ENCODE assay signal across 8 mouse cellular contexts in the genomic region with DNA sequence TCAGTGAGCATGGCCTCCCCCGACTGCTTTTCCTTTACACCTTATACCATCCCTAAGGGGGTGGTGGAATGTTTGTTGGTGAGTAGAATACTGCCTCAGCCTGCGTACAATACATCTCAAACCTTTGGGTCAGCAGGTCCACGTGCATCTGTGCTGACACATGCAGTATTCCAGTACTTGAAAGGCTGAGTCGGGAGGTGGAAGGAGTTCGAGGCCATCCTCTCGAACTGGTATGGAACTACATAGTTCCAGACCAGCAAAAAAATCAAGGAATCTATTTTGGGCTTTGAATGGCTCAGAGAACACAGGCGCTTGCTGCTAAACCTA. TPM values are rescaled to one million over a fixed set of nuclear protein-coding genes. Genes with fewer than 3 reads are reported as not detected.
DNase-seq lines count a peak whose midpoint lies in the region; ATAC-seq and TF ChIP-seq lines count a peak whose summit lies in the region.

No protein-coding gene starts in this region.

- peak overlapping the region; percentile 87 for H3K9ac ChIP-seq in heart, embryonic 13.5 days
- peak overlapping the region; percentile 61 for H3K9ac ChIP-seq in hindbrain, embryonic 12.5 days
- H3K9ac ChIP-seq in midbrain, embryonic 11.5 days (ENCODE audit: low read length): peak overlapping the region; percentile 79

- 3% methylated on average over 7 of the region's 7 CpGs for WGBS in heart, embryonic 13.5 days
- 6% methylated on average over 7 of the region's 7 CpGs for WGBS in hindbrain, embryonic 12.5 days
- WGBS in midbrain, embryonic 11.5 days: 6% methylated on average over 7 of the region's 7 CpGs

- H3K27ac ChIP-seq in heart, embryonic 13.5 days (replicated peaks): peak overlapping the region; percentile 88
- H3K27ac ChIP-seq in hindbrain, embryonic 12.5 days: peak overlapping the region; percentile 85
- H3K27ac ChIP-seq in midbrain, embryonic 11.5 days (ENCODE audit: low read depth, low read length): peak overlapping the region; percentile 75

- ATAC-seq in heart, embryonic 13.5 days (ENCODE audit: extremely low read depth, insufficient number of reproducible peaks, low FRiP score, low TSS enrichment): no peak
- 0 out of 2 replicates have a peak, but pooled peaks have one; percentile 1 for ATAC-seq in G1E (ENCODE audit: extremely low read depth, insufficient number of reproducible peaks, low FRiP score, poor library complexity, severe bottlenecking)
- no peak; the same call in 1 of the 2 replicates for ATAC-seq in hindbrain, embryonic 12.5 days (ENCODE audit: low FRiP score)
- peak; percentile 33 for ATAC-seq in midbrain, embryonic 11.5 days (ENCODE audit: low FRiP score)
- no peak; the same call in 1 of the 2 replicates for ATAC-seq in erythroid progenitor cell, adult 5-6 weeks (replicated peaks; ENCODE audit: low FRiP score, poor library complexity, severe bottlenecking)

- H3K4me3 ChIP-seq in heart, embryonic 13.5 days: peak overlapping the region; percentile 73
- peak overlapping the region; percentile 81 for H3K4me3 ChIP-seq in G1E (ENCODE audit: low read depth, low read length)
- H3K4me3 ChIP-seq in hindbrain, embryonic 12.5 days: peak overlapping the region; percentile 56
- H3K4me3 ChIP-seq in midbrain, embryonic 11.5 days (ENCODE audit: low read depth, low read length): peak overlapping the region; percentile 67

- no peaks in the 10 kb centered on the region for H3K27me3 ChIP-seq in heart, embryonic 13.5 days (replicated peaks)
- H3K27me3 ChIP-seq in G1E (ENCODE audit: insufficient read depth, low read length): no peaks in the 10 kb centered on the region
- no peaks in the 10 kb centered on the region for H3K27me3 ChIP-seq in hindbrain, embryonic 12.5 days
- H3K27me3 ChIP-seq in midbrain, embryonic 11.5 days (ENCODE audit: control insufficient read depth, insufficient read depth, low read length): no peaks in the 10 kb centered on the region

- H3K36me3 ChIP-seq in heart, embryonic 13.5 days: peaks cover 36% of the 10 kb centered on the region
- peaks cover 36% of the 10 kb centered on the region for H3K36me3 ChIP-seq in G1E (replicated peaks)
- peaks cover 25% of the 10 kb centered on the region for H3K36me3 ChIP-seq in hindbrain, embryonic 12.5 days
- peaks cover 3% of the 10 kb centered on the region; the same call in 1 of the 2 replicates for H3K36me3 ChIP-seq in midbrain, embryonic 11.5 days (ENCODE audit: control insufficient read depth, insufficient read depth, low read length)

- H3K4me2 ChIP-seq in heart, embryonic 13.5 days: peak overlapping the region; percentile 75
- peak overlapping the region; percentile 76 for H3K4me2 ChIP-seq in hindbrain, embryonic 12.5 days (replicated peaks)
- H3K4me2 ChIP-seq in midbrain, embryonic 11.5 days: peak overlapping the region; percentile 70

- no peaks in the 10 kb centered on the region for H3K9me3 ChIP-seq in heart, embryonic 13.5 days
- peaks cover 6% of the 10 kb centered on the region for H3K9me3 ChIP-seq in G1E (replicated peaks)
- no peaks in the 10 kb centered on the region for H3K9me3 ChIP-seq in hindbrain, embryonic 12.5 days (replicated peaks)
- no peaks in the 10 kb centered on the region for H3K9me3 ChIP-seq in midbrain, embryonic 11.5 days (ENCODE audit: control insufficient read depth, low read length)

- no peak for DNase-seq in heart, adult 8-10 months (ENCODE audit: low spot score)
- DNase-seq in G1E (ENCODE audit: low spot score): no peak
- DNase-seq in midbrain, embryonic 11.5 days (ENCODE audit: low spot score, missing footprints): no peak
- DNase-seq in Muller cell, postnatal 12 days (ENCODE audit: inconsistent ontology term): no peak
- no peak for DNase-seq in adrenal gland, adult (ENCODE audit: inconsistent age in 2 of 2, low spot score in 1 of 2)

- no peak for TF ChIP-seq CTCF in G1E (IDR thresholded peaks at IDR 0.05; ENCODE audit: low read depth, low read length)

- H3K4me1 ChIP-seq in heart, embryonic 13.5 days: peaks cover 15% of the 10 kb centered on the region
- H3K4me1 ChIP-seq in G1E (ENCODE audit: insufficient read depth, low read depth, low read length): peaks cover 48% of the 10 kb centered on the region
- peaks cover 13% of the 10 kb centered on the region for H3K4me1 ChIP-seq in hindbrain, embryonic 12.5 days
- H3K4me1 ChIP-seq in midbrain, embryonic 11.5 days (ENCODE audit: control insufficient read depth, insufficient read depth, low read length): peaks cover 9% of the 10 kb centered on the region

RNA-seq across cellular contexts. Expression of a gene that starts 0.6 kb away (rescaled TPM):
- polyA plus RNA-seq in heart, embryonic 13.5 days (2015; fragmentation: Nextera tagmentation; extraction: Ambion mirVana): 88.9 and 103 TPM in 2 replicates
- total RNA-seq in heart, adult 8-10 months (2022): 10 to 100 TPM; 46.5 to 51.3 (median 48.9) TPM
- 2.4 TPM in 1 of 2 replicates, not detected in the other for total RNA-seq in G1E (2014; fragmentation: Nextera tagmentation)
- 8.0 and 10.5 TPM in 2 replicates for total RNA-seq in G1E (2017)
- polyA plus RNA-seq in G1E (2012): 6.2 and 6.3 TPM in 2 replicates
- 80.4 and 81.9 TPM in 2 replicates for polyA plus RNA-seq in hindbrain, embryonic 12.5 days (2016; fragmentation: Nextera tagmentation; extraction: Ambion mirVana)
- polyA plus RNA-seq in midbrain, embryonic 11.5 days (2014; fragmentation: Nextera tagmentation; extraction: Ambion mirVana): 64.5 and 68.0 TPM in 2 replicates
- total RNA-seq in erythroid progenitor cell, adult 5-6 weeks (2015; ENCODE audit: low replicate concordance): 6.7 TPM in 1 of 2 replicates, not detected in the other
- total RNA-seq in erythroid progenitor cell, adult 5-6 weeks (2017; ENCODE audit: low replicate concordance): 1.8 and 2.0 TPM in 2 replicates

RNA-seq across cellular contexts. Expression of a gene that starts 15.3 kb away (rescaled TPM):
- 2.1 and 2.6 TPM in 2 replicates for polyA plus RNA-seq in heart, embryonic 13.5 days (2015; fragmentation: Nextera tagmentation; extraction: Ambion mirVana)
- total RNA-seq in heart, adult 8-10 months (2022): 1 to 10 TPM in 1 of 4 experiments, under 1 TPM in 3; 0.37 to 2.2 (median 0.63) TPM
- total RNA-seq in G1E (2014; fragmentation: Nextera tagmentation) (1.1 and 2.9 TPM in 2 replicates), G1E (2017) (4.9 and 5.5 TPM in 2 replicates)
- 2.4 and 2.6 TPM in 2 replicates for polyA plus RNA-seq in G1E (2012)
- 3.7 and 6.0 TPM in 2 replicates for polyA plus RNA-seq in hindbrain, embryonic 12.5 days (2016; fragmentation: Nextera tagmentation; extraction: Ambion mirVana)
- 2.9 and 3.2 TPM in 2 replicates for polyA plus RNA-seq in midbrain, embryonic 11.5 days (2014; fragmentation: Nextera tagmentation; extraction: Ambion mirVana)
- 35.0 and 42.3 TPM in 2 replicates for total RNA-seq in erythroid progenitor cell, adult 5-6 weeks (2015; ENCODE audit: low replicate concordance)
- 17.2 and 18.6 TPM in 2 replicates for total RNA-seq in erythroid progenitor cell, adult 5-6 weeks (2017; ENCODE audit: low replicate concordance)

RNA-seq across cellular contexts. Expression of a gene that starts 36.0 kb away (rescaled TPM):
- 25.9 and 27.9 TPM in 2 replicates for polyA plus RNA-seq in heart, embryonic 13.5 days (2015; fragmentation: Nextera tagmentation; extraction: Ambion mirVana)
- 10 to 100 TPM; 70.9 to 75.8 (median 73.3) TPM for total RNA-seq in heart, adult 8-10 months (2022)
- 71.9 and 79.5 TPM in 2 replicates for total RNA-seq in G1E (2014; fragmentation: Nextera tagmentation)
- total RNA-seq in G1E (2017): 10.0 and 12.5 TPM in 2 replicates
- 143 and 160 TPM in 2 replicates for polyA plus RNA-seq in G1E (2012)
- polyA plus RNA-seq in hindbrain, embryonic 12.5 days (2016; fragmentation: Nextera tagmentation; extraction: Ambion mirVana): 76.7 and 77.9 TPM in 2 replicates
- polyA plus RNA-seq in midbrain, embryonic 11.5 days (2014; fragmentation: Nextera tagmentation; extraction: Ambion mirVana): 53.4 and 63.1 TPM in 2 replicates
- total RNA-seq in erythroid progenitor cell, adult 5-6 weeks (2015; ENCODE audit: low replicate concordance): 137 and 146 TPM in 2 replicates
- total RNA-seq in erythroid progenitor cell, adult 5-6 weeks (2017; ENCODE audit: low replicate concordance): 95.5 and 100 TPM in 2 replicates

Comparison
In these comparisons a context has a peak if more than half of its experiments do, and no peak if none do; other contexts are left out.
1. ATAC-seq: peak in G1E (single experiment) and midbrain, embryonic 11.5 days (single experiment); none in heart, embryonic 13.5 days (single experiment), hindbrain, embryonic 12.5 days (single experiment) and erythroid progenitor cell, adult 5-6 weeks (single experiment).
2. Peak in every context shown above with its lines, with median percentiles within 50 percentile points of each other: H3K27ac ChIP-seq, H3K4me2 ChIP-seq, H3K4me3 ChIP-seq and H3K9ac ChIP-seq.